Mouse (Mus musculus): ENCODE results near the gene Zfp385c.

DNA sequence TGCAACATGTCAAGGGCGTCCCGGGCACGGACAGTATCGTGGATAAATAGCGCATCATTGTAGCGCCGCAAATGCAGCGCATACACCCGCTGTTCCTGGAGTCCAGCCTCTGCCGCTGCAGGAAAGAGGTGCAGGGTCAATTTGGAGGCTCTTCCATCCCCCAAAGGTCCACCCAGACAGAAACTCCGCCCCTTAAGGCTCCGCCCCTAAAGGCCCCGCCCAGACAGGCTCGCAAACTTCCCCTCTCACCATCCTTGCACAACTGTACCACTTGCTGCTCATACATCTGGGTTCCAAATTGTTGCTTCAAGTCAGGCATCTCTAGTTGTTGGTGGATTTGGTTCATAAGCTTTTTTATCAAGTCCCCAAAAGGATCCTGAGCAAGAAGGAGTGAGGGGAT is 9.0 kb upstream of the Zfp385c start:
- no peak for TF ChIP-seq CTCF (IDR thresholded peaks at IDR 0.05; ENCODE audit: low read depth)
- no peak for TF ChIP-seq EP300 (optimal IDR thresholded peaks at IDR 0.05)
